Mouse (Mus musculus) midbrain, embryonic 13.5 days (tissue): ENCODE measurements around the gene Fev. TPM values are rescaled to one million over a fixed set of nuclear protein-coding genes. Genes with fewer than 3 reads are reported as not detected.

ENCODE experiments used
- ATAC-seq: fragments of 200-750 bp; cut with Nextera tagmentation; 2 replicates; pipeline ENCODE4 v1.8.0; 2017; ENCODE audit warnings: mild to moderate bottlenecking, moderate TSS enrichment, moderate library complexity
- H3K27ac ChIP-seq: fragments of 300-500 bp; sonication (generic); 2 replicates; pipeline ENCODE4 v1.5.1; 2015; ENCODE audit warnings: inconsistent platforms, mild to moderate bottlenecking, moderate library complexity
- H3K27me3 ChIP-seq: fragments of 300-500 bp; sonication (generic); 2 replicates; pipeline ENCODE4 v1.6.1; 2015; ENCODE audit warnings: mild to moderate bottlenecking, inconsistent platforms
- H3K36me3 ChIP-seq: fragments of 300-500 bp; sonication (generic); 2 replicates; pipeline ENCODE4 v1.6.1; 2015; ENCODE audit warnings: mild to moderate bottlenecking, inconsistent platforms
- H3K4me1 ChIP-seq: fragments of 300-500 bp; sonication (generic); replicated peaks from 2 replicates; pipeline ENCODE4 v1.6.1; 2015; ENCODE audit warnings: inconsistent platforms
- H3K4me2 ChIP-seq: fragments of 300-500 bp; sonication (generic); replicated peaks from 2 replicates; pipeline ENCODE4 v1.6.1; 2015; ENCODE audit warnings: moderate library complexity, mild to moderate bottlenecking, inconsistent platforms
- H3K4me3 ChIP-seq: fragments of 300-500 bp; sonication (generic); replicated peaks from 2 replicates; pipeline ENCODE4 v1.5.1; 2015; ENCODE audit warnings: mild to moderate bottlenecking, inconsistent platforms
- H3K9ac ChIP-seq: fragments of 300-500 bp; sonication (generic); replicated peaks from 2 replicates; pipeline ENCODE4 v1.6.1; 2015; ENCODE audit warnings: mild to moderate bottlenecking, inconsistent platforms
- H3K9me3 ChIP-seq: fragments of 300-500 bp; sonication (generic); 2 replicates; pipeline ENCODE4 v1.6.1; 2016; ENCODE audit warnings: mild to moderate bottlenecking, inconsistent platforms
- WGBS: fragments of 180-500 bp; shearing (Covaris S2); methylation state at CpG from one replicate; pipeline ENCODE4 v1.1.7; 2015; 5-methylcytosine and 5-hydroxymethylcytosine counted together
- polyA plus RNA-seq: library from polyadenylated mRNA; unstranded; fragments of >200 nt; fragmentation: Nextera tagmentation; extraction: Ambion mirVana; gene quantifications from 2 replicates; pipeline ENCODE4 v1.2.1, GENCODE M21; 2015

Gene Fev
- 1.8 and 5.1 TPM in 2 replicates for polyA plus RNA-seq

DNA sequence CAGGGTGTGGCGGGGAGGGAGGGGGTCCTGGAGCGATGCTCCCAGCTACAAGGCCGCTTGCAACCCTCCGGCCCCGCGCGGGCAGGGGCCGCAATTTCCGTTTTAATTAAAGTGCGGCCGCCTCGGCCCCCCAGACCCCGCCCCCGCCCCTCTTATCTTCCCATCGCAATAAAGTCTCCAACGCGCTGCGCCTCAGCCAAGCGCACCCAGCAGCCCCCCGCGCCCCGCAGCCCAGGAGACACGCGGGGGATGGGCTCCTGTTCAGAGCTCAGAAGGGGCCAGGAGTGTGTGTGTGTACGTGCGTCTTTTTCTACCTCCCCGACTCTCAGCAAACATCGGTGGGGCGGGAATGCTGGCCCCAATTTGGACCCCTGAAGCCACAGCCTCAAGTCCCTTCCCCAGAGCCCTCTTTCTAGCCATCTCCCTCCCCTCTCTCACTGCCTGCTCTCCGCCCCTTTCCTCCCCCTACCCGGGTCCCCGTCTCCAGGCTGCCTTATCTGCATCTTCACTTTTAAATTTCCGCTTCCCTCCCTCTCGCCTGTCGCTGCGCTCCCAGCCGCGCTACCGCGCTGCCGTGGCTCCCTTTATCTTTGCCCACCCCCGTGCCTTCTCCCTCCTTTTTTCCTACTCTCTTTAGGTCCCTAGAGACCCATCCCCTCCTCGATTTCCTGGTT is at the start of gene Fev:
TSS of gene Fev (minus strand) at position 51 of the 674 bp plus-strand sequence.
- Histone ChIP-seq H3K27ac (no peak within 1 kb of the TSS), H3K27me3 (peaks cover 96% of the 10 kb centered on the region), H3K9me3 (no peaks in the 10 kb centered on the region), H3K4me2 (peak within 1 kb of the TSS; percentile 46), H3K4me1 (peaks cover 34% of the 10 kb centered on the region), H3K9ac (peak within 1 kb of the TSS; percentile 10; the same call in 1 of the 2 replicates), H3K36me3 (no peaks in the 10 kb centered on the region), H3K4me3 (peak within 1 kb of the TSS; percentile 30)
- ATAC-seq, result no peak
- WGBS, result under 1% methylated on average over 43 of the region's 43 CpGs

- H3K9me3 ChIP-seq, result no peaks in the 10 kb centered on the region
- peaks cover 52% of the 10 kb centered on the region for H3K27me3 ChIP-seq
- 0 out of 2 replicates have a peak, but pooled peaks have one; percentile 20 for ATAC-seq
- H3K36me3 ChIP-seq, result no peaks in the 10 kb centered on the region
- no peaks in the 10 kb centered on the region for H3K4me1 ChIP-seq
- no peak overlapping the region for H3K27ac ChIP-seq
- no peak overlapping the region for H3K4me3 ChIP-seq
- H3K9ac ChIP-seq, result no peak overlapping the region
- WGBS, result 80% methylated on average over 9 of the region's 9 CpGs
- no peak overlapping the region for H3K4me2 ChIP-seq
These were observed 42.5 kb upstream of the Fev start for GRCm38 (mm10) chr1:74927621-74928296.

DNA sequence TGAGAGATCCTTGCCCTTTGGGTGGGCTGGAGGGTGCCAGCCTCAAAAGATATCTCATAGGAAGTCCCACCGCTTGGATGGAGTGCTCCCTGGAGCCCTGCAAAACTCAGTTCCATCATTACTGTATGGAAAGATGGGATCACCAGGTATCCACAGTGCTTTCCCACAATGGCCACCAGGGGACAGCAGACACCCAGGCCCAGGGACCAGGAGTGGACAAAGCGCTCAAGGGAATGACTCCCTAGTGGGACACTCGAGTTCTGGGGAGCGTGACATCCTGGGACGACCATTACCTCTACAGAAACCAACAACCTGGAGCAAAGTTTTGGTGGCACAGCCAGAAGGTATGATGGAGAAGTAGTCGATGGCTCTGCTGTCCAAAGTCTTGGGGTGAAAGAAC is 41.5 kb upstream of the Fev start:
- Histone ChIP-seq H3K27me3 (peaks cover 45% of the 10 kb centered on the region; the same call in 1 of the 2 replicates), H3K9me3 (no peaks in the 10 kb centered on the region), H3K9ac (no peak overlapping the region), H3K36me3 (no peaks in the 10 kb centered on the region), H3K4me3 (no peak overlapping the region), H3K27ac (no peak overlapping the region), H3K4me2 (no peak overlapping the region), H3K4me1 (no peaks in the 10 kb centered on the region)
- ATAC-seq, result no peak
- 38% methylated on average over 6 of the region's 6 CpGs for WGBS

DNA sequence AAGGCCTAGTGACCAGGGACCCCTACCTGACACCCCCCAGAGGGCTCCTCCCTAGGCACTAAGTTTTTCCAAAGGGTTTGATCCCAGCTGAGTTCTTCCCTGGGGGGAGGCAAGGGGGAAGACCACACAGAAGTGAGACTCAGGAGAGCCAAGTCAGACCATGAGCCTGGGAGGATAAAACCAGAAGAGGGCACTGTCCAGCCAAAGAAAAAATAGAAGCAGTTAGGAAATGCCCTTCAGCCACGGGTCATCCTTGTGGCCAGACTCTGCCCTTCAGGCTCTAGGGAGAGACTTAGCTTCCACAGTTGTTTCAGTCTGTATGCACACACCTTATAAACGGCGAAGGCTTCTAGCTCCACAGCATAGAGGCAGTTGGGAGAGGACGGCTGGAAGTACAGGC is 39.2 kb upstream of the Fev start:
- WGBS, result 65% methylated on average over 4 of the region's 4 CpGs
- Histone ChIP-seq H3K9me3 (no peaks in the 10 kb centered on the region), H3K4me2 (no peak overlapping the region), H3K27ac (no peak overlapping the region), H3K4me1 (no peaks in the 10 kb centered on the region), H3K27me3 (peaks cover 38% of the 10 kb centered on the region; the same call in 1 of the 2 replicates), H3K9ac (no peak overlapping the region), H3K4me3 (no peak overlapping the region), H3K36me3 (no peaks in the 10 kb centered on the region)
- ATAC-seq, result no peak

DNA sequence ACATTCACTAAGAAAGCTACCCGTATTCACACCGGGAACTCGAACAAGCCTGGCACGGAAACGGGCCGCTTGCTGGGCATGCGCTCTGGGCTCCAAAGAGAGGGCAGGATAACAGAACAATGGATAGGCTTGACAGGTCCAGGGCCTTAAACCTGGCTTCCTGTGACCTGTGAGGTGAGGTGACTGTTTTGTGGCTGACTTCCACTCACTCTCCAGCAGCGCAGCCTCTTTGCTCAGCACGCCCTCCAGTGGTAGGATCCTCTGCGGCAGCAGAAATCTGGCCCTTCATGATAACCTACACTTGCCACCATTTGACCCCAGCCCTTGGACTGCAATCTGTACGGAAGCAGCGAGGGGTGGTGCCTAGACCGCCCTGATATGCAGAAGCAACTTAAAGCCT is 30.5 kb upstream of the Fev start:
- Histone ChIP-seq H3K9me3 (no peaks in the 10 kb centered on the region), H3K27me3 (peaks cover 21% of the 10 kb centered on the region; the same call in 1 of the 2 replicates), H3K4me3 (no peak overlapping the region), H3K4me2 (no peak overlapping the region), H3K4me1 (no peaks in the 10 kb centered on the region), H3K27ac (no peak overlapping the region), H3K9ac (no peak overlapping the region), H3K36me3 (no peaks in the 10 kb centered on the region)
- WGBS, result 23% methylated on average over 13 of the region's 13 CpGs
- no peak for ATAC-seq

DNA sequence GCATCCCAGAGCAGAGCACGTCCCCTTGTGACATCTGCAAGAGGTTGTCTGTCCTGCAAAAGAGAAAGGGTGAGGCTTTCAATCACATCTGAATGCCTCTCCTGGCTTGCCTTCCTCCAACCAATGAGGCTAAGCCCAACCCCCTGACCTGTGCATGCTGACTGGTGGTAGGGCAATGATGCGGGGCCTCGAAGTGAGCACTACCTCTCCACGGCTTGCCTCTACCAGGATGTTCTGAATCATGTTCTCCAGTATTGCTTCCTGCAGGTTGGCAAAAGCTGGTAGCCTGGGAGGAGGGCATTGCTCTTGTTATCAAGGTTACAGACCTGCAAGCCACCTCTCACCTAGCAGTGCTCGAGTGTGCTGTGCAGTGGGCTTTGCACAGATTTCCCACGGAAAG is 17.0 kb upstream of the Fev start:
- H3K36me3 ChIP-seq, result no peaks in the 10 kb centered on the region
- no peak overlapping the region for H3K4me2 ChIP-seq
- no peak overlapping the region for H3K4me3 ChIP-seq
- no peak for ATAC-seq
- H3K27ac ChIP-seq, result no peak overlapping the region
- H3K9me3 ChIP-seq, result no peaks in the 10 kb centered on the region
- peaks cover 89% of the 10 kb centered on the region for H3K27me3 ChIP-seq
- peaks cover 27% of the 10 kb centered on the region for H3K4me1 ChIP-seq
- 30% methylated on average over 6 of the region's 6 CpGs for WGBS
- no peak overlapping the region for H3K9ac ChIP-seq

DNA sequence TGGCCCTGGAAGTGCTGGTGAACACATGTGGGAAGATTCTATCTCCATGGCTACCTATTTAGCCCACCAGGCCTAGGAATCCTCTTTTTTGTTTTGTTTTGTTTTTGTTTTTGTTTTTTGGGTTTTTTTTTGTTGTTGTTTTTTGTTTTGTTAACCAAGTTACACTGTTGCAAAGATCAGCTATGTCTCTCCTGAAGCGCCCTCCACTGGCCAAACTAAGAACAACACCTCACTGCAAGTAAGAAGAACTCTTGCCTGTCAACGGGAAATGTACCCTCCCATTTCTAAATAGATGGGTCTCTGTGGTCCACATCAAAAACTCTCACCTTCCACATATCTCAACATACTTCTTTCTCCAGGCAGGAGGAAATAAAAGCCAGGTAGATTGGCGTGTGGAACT is 16.5 kb upstream of the Fev start:
- H3K27me3 ChIP-seq, result peaks cover 94% of the 10 kb centered on the region

GRCm38 (mm10) chr1:74900341-74901285 is 15.4 kb upstream of the Fev start:
- Histone ChIP-seq H3K9ac (peak overlapping the region; percentile 59), H3K4me2 (peak overlapping the region; percentile 68), H3K4me3 (peak overlapping the region; percentile 40), H3K36me3 (no peaks in the 10 kb centered on the region), H3K27me3 (peaks cover 97% of the 10 kb centered on the region), H3K4me1 (peaks cover 32% of the 10 kb centered on the region), H3K9me3 (no peaks in the 10 kb centered on the region), H3K27ac (no peak overlapping the region)
- peak; percentile 38; the same call in 1 of the 2 replicates for ATAC-seq
- WGBS, result 2% methylated on average over 65 of the region's 66 CpGs

More for the DNA sequence above, 16.5 kb upstream of the Fev start:
- no peak overlapping the region for H3K4me2 ChIP-seq
- WGBS, result under 1% methylated on average over 3 of the region's 3 CpGs
- no peaks in the 10 kb centered on the region for H3K36me3 ChIP-seq
- H3K9ac ChIP-seq, result no peak overlapping the region
- H3K9me3 ChIP-seq, result no peaks in the 10 kb centered on the region
- no peak overlapping the region for H3K4me3 ChIP-seq
- no peak for ATAC-seq
- no peak overlapping the region for H3K27ac ChIP-seq
- peaks cover 27% of the 10 kb centered on the region for H3K4me1 ChIP-seq

DNA sequence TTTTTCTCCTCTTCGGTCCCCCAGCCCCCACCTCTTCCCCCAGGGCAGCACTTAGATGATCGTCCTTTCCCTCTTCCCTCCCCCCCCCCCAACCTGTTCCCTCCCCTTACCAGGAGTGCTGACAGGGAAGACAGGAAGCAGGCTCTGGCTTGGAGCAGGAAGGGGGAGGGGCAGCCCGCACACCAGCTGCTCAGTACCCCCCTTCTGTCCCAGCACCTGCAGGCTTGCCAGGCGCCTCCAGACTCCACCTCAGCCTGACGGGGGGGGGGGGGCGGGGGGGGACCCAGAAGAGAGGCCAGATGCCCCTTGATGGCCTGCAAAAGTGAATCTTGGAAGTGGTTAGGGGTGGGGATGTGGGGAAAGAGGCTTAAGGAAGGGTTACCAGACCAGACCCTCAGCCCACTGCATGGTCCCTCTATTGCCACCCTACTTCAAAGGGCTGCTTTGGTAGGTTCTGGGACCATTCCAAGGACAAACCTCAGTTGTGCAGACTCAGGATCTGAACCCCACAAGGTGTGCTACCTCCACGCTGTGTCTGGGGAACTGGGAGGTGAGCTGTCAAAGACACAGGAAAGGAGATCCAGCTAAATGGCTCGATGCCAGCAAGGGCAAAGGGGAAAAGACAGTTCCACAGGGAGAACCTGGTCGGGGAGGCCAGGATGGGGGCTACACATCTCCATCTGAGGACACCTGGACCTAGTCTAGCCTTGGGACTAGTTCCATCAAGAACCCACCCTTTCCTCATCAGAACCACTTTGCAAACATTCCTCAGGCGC is 13.6 kb upstream of the Fev start:
- ATAC-seq, result no peak
- WGBS, result 8% methylated on average over 7 of the region's 10 CpGs
- no peak overlapping the region for H3K4me2 ChIP-seq
- no peak overlapping the region for H3K4me3 ChIP-seq
- H3K9ac ChIP-seq, result no peak overlapping the region
- peaks cover 32% of the 10 kb centered on the region for H3K4me1 ChIP-seq
- peaks cover 97% of the 10 kb centered on the region for H3K27me3 ChIP-seq
- H3K36me3 ChIP-seq, result no peaks in the 10 kb centered on the region
- H3K9me3 ChIP-seq, result no peaks in the 10 kb centered on the region
- H3K27ac ChIP-seq, result no peak overlapping the region

DNA sequence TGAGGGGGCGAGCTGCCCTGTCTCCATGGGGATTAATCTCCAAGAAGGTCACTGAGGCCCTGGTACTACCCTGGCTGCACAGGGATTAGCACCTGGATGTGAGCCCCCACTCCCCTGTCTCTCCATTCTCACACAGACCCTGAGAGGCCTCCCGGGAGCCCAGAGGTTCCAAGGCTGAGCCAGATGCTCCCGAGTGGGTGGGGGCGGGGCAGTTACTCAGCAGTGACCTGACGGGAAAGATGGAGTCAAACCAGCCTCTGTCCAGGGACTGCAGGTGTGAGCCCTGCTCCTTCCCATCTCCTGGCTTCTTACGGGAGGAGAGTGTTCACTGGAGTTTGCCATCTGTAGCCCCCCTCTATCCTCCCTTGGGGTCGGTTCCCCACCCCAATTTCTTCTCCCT is 12.8 kb upstream of the Fev start:
- Histone ChIP-seq H3K4me1 (peaks cover 37% of the 10 kb centered on the region), H3K4me2 (no peak overlapping the region), H3K4me3 (no peak overlapping the region), H3K27ac (no peak overlapping the region), H3K9ac (no peak overlapping the region), H3K9me3 (no peaks in the 10 kb centered on the region), H3K36me3 (no peaks in the 10 kb centered on the region), H3K27me3 (peaks cover 97% of the 10 kb centered on the region)
- ATAC-seq, result no peak
- WGBS, result 2% methylated on average over 7 of the region's 7 CpGs

- H3K4me1 ChIP-seq, result peaks cover 36% of the 10 kb centered on the region
- H3K36me3 ChIP-seq, result no peaks in the 10 kb centered on the region
- no peaks in the 10 kb centered on the region for H3K9me3 ChIP-seq
- no peak overlapping the region for H3K4me2 ChIP-seq
- WGBS, result 21% methylated on average over 4 of the region's 4 CpGs
- peaks cover 97% of the 10 kb centered on the region for H3K27me3 ChIP-seq
- peak; percentile 25; the same call in 1 of the 2 replicates for ATAC-seq
- H3K4me3 ChIP-seq, result no peak overlapping the region
- H3K27ac ChIP-seq, result no peak overlapping the region
- H3K9ac ChIP-seq, result no peak overlapping the region
These were observed 9.7 kb upstream of the Fev start for GRCm38 (mm10) chr1:74894966-74895365.
